Mouse (Mus musculus) lung, adult 2 months (tissue): ENCODE measurements around the gene Tbc1d30.

Source experiments
- CTCF ChIP-seq: fragments of 200-500 bp; IDR thresholded peaks from 2 replicates; pipeline ENCODE4 v1.5.1; 2011; ENCODE audit warnings: mild to moderate bottlenecking, low read length, control low read depth; ENCODE audit not compliant: insufficient read depth
- POLR2A ChIP-seq: fragments of 200-500 bp; IDR thresholded peaks from 2 replicates; pipeline ENCODE4 v1.6.1; 2011; ENCODE audit warnings: low read depth, mild to moderate bottlenecking, control low read depth, low read length, borderline replicate concordance; ENCODE audit errors: extremely low read depth

- TF ChIP-seq CTCF (no peak), POLR2A (no peak)
Observed at GRCm38 (mm10) chr10:121227403-121227802, 123.7 kb downstream of the Tbc1d30 start.
